Mouse (Mus musculus): ENCODE measurements around the gene Fgfr2. TPM values are rescaled to one million over a fixed set of nuclear protein-coding genes. Genes with fewer than 3 reads are reported as not detected.
"Not testable (repeated sequence)": the region's sequence is repeated elsewhere in the genome, so short reads cannot be mapped to it uniquely, and the experiment has no call there.

The Fgfr2 gene
- polyA plus RNA-seq, 1 experiment from 2014 or later, result 169 TPM

DNA sequence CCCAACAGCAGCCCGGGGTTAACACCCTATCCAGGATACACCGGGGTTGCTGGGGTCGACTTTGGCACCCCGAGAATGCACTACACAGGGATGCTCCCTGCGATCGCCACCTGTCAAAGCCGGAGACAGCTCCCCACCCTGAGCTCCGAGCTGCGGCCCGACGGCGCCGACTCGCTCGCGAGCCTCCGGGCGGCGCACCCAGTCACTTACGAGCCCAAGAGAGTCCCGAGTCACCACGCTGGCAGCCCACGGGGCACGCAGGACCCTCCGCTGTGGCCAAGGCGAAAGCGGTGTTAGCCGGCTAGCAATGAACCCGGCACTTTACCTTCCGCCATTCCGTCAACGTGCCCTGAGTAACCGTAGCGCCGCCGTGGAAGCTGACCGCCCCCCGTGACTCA lies 1713.2 kb downstream of the Fgfr2 start:
- WGBS, result under 1% methylated on average over 38 of the region's 38 CpGs
- ATAC-seq (ENCODE audit: insufficient number of reproducible peaks, insufficient read depth, low FRiP score, low read depth), result peak; percentile 50
- Histone ChIP-seq H3K4me2 (replicated peaks; ENCODE audit: low read depth, low read length) (peak overlapping the region; percentile 61), H3K9ac (replicated peaks; ENCODE audit: low read depth, low read length) (peak overlapping the region; percentile 89), H3K36me3 (ENCODE audit: control insufficient read depth, insufficient read depth, low read length) (no peaks in the 10 kb centered on the region), H3K4me3 (ENCODE audit: low read depth, low read length) (peak overlapping the region; percentile 95), H3K4me1 (ENCODE audit: control insufficient read depth, insufficient read depth, low read length) (peaks cover 9% of the 10 kb centered on the region), H3K27ac (ENCODE audit: low read length) (peak overlapping the region; percentile 35; the same call in 1 of the 2 replicates), H3K9me3 (ENCODE audit: control insufficient read depth, low read depth, low read length) (no peaks in the 10 kb centered on the region), H3K27me3 (ENCODE audit: control insufficient read depth, insufficient read depth, low read length) (no peaks in the 10 kb centered on the region)

DNA sequence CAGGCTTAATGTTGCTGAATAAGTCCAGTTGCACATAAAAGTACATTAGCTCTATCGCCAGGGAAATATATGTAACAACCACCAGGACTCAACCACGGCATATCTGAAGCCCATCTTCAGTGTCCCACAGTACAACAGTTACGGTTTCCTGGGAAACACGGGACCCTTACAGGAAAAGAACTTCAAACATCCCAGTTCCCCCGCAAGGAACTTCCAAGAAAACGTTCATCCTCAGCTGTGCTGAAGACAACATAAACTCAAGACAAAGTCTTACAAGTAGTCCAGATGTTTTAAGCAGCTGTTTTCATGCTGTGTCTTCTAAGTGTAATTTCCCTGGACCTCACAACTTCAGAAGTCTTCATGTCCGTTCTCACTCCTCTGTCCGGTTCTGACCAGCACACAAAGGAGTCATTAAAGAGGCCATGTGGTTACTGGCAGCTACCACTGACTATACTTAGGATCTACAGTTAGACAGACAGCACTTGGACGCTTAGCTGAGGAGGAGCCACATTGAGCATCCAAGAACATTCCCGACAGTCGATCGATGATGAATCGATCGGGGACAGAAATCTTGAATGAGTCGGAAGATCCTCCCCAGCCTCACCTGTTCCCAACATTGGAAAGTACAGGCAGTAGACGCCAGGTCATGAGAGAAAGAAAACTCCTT lies 1713.7 kb downstream of the Fgfr2 start:
- Histone ChIP-seq H3K27me3 (ENCODE audit: control insufficient read depth, insufficient read depth, low read length) (no peaks in the 10 kb centered on the region), H3K4me1 (ENCODE audit: control insufficient read depth, insufficient read depth, low read length) (peaks cover 9% of the 10 kb centered on the region), H3K4me2 (replicated peaks; ENCODE audit: low read depth, low read length) (peak overlapping the region; percentile 61), H3K4me3 (ENCODE audit: low read depth, low read length) (peak overlapping the region; percentile 95), H3K36me3 (ENCODE audit: control insufficient read depth, insufficient read depth, low read length) (no peaks in the 10 kb centered on the region), H3K27ac (ENCODE audit: low read length) (no peak overlapping the region), H3K9me3 (ENCODE audit: control insufficient read depth, low read depth, low read length) (no peaks in the 10 kb centered on the region), H3K9ac (replicated peaks; ENCODE audit: low read depth, low read length) (peak overlapping the region; percentile 89)
- ATAC-seq (ENCODE audit: insufficient number of reproducible peaks, insufficient read depth, low FRiP score, low read depth), result no peak
- 5% methylated on average over 16 of the region's 16 CpGs for WGBS

DNA sequence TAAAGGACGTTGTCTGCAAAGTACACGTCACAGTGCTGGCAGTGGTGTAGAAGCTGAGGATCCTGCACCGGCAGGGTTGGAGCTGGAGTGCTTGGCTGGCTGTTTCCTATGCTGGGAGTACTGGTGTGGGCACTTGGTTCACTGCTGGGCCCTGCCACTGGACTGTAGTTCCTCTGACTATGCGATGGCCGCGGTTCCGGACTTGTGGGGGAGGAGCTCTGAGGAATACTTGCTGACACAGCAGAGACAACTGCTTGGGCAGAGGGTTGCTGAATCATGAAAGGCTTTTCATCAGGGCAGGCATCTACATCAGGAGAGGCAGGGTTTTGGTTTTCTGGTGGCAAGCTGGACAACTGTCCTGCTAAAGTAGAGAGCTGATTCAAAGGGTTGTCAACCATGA lies 1731.4 kb downstream of the Fgfr2 start:
- ATAC-seq (ENCODE audit: insufficient number of reproducible peaks, insufficient read depth, low FRiP score, low read depth); H3K9ac ChIP-seq (replicated peaks; ENCODE audit: low read depth, low read length); H3K27me3 ChIP-seq (ENCODE audit: control insufficient read depth, insufficient read depth, low read length); H3K4me1 ChIP-seq (ENCODE audit: control insufficient read depth, insufficient read depth, low read length); H3K4me3 ChIP-seq (ENCODE audit: low read depth, low read length); H3K9me3 ChIP-seq (ENCODE audit: control insufficient read depth, low read depth, low read length); H3K27ac ChIP-seq (ENCODE audit: low read length); H3K4me2 ChIP-seq (replicated peaks; ENCODE audit: low read depth, low read length): not testable (repeated sequence)
- 95% methylated on average over 6 of the region's 7 CpGs for WGBS
- peaks cover 13% of the 10 kb centered on the region for H3K36me3 ChIP-seq (ENCODE audit: control insufficient read depth, insufficient read depth, low read length)

DNA sequence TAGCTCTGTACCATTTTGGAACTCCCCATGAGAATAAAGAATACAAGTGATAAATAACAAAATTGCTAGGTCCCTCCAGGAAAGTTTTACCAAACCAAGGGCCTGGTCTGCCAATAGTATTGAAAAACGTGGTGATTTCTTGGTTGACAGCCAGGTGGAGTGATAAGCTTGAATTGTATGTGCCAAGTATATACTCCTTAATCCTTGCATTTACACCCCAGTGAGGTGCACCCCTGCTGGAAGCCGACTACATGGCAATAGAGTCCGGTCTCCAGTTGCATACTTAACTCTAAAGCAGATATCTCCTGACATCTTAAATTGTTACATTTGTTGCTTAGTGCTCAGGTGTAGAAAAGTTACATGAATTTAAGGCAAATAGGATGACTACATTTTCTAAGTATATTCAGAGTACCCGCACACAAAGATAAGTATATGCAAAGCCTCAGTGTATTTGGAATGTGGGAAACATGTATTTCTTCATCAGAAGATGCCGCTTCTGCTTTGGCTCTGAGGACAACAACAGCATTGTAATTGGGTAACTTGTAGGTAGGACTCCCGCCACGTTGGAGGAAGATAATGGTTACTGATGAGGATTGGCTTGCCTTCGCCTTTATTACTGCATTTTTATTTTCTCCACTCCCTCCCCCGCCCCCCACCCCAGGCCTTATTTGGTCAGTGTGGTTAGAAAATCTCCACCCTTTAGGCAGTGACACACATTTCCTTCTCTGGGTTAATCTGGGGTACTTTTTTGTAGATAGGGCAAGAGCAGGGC lies 1751.1 kb downstream of the Fgfr2 start:
- 0 out of 2 replicates have a peak overlapping the region, but pooled peaks have one; percentile 95 for H3K27ac ChIP-seq (ENCODE audit: low read length)
- H3K9ac ChIP-seq (replicated peaks; ENCODE audit: low read depth, low read length), result peak overlapping the region; percentile 73
- peak overlapping the region; percentile 58 for H3K4me3 ChIP-seq (ENCODE audit: low read depth, low read length)

DNA sequence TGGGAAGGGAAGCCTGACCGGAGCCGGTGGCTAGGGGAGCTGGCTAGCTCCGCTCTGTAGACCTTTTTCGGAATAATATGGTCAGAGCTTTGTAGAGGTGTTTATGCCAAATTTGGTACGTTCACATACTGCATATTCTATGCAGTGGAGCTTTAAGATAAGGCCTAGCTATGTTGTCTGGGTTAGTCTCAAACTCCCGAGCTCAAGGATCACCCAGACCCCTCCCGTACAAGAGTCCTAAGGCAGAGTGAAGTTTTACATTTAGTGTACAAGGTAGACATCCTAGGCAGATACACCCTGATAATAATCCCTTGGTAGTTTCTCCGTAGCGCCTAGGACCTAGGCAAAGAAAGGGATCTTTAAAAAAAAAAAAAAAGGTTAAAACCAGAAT lies 1751.7 kb downstream of the Fgfr2 start:
- ATAC-seq (ENCODE audit: insufficient number of reproducible peaks, insufficient read depth, low FRiP score, low read depth), result no peak; the same call in 1 of the 2 replicates

More for the DNA sequence above, 1751.1 kb downstream of the Fgfr2 start:
- ATAC-seq (ENCODE audit: insufficient number of reproducible peaks, insufficient read depth, low FRiP score, low read depth), result no peak
- H3K4me1 ChIP-seq (ENCODE audit: control insufficient read depth, insufficient read depth, low read length), result 0 out of 2 replicates have a peak, but pooled peaks cover 3% of the 10 kb centered on the region
- H3K36me3 ChIP-seq (ENCODE audit: control insufficient read depth, insufficient read depth, low read length), result peaks cover 8% of the 10 kb centered on the region; the same call in 1 of the 2 replicates
- no peaks in the 10 kb centered on the region for H3K9me3 ChIP-seq (ENCODE audit: control insufficient read depth, low read depth, low read length)
- peak overlapping the region; percentile 55 for H3K4me2 ChIP-seq (replicated peaks; ENCODE audit: low read depth, low read length)
- 71% methylated on average over 9 of the region's 9 CpGs for WGBS
- H3K27me3 ChIP-seq (ENCODE audit: control insufficient read depth, insufficient read depth, low read length), result no peaks in the 10 kb centered on the region

DNA sequence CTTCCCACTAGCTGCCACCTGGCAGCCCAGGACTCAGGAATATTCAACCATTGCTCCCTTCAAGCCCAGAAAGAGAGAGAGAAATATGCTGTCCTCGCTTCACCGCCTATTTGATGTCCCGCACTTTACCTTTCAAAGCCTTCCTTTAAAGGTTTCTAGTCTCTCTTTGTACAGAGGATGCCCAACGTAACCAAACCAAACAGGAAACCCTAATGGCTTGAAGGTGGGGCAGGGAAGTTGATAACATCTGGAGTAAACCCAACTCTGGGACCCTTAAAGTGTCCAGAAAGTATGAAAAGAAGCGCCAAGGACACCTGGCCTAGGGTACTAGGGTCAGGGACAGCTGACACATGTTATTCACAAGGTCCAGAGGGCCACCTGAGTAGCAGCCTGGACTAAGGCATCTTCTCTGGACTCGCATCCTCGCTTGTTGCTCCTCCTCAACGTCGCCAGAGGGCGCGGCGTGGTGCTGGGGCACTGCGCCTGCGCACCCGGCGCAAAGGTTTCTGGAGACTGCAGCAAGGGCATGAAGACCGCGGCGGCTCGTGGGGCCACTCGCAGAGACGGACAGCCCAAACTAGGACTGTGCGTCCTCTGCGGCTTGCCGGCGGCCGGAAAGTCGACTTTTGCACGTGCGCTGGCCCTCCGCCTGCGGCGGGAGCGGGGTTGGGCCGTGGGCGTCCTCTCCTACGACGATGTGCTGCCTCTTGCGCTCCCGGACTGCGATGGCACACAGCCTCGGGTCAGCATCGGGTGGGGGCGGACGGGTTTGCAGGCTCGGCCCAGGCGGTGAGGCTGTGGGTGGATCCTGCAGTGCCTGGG lies 1752.3 kb downstream of the Fgfr2 start, which contains the start of gene Pstk:
TSS of gene Pstk (plus strand) at position 494 of the 822 bp plus-strand sequence.
- Histone ChIP-seq H3K27me3 (ENCODE audit: control insufficient read depth, insufficient read depth, low read length) (no peaks in the 10 kb centered on the region), H3K4me1 (ENCODE audit: control insufficient read depth, insufficient read depth, low read length) (0 out of 2 replicates have a peak, but pooled peaks cover 3% of the 10 kb centered on the region), H3K36me3 (ENCODE audit: control insufficient read depth, insufficient read depth, low read length) (peaks cover 8% of the 10 kb centered on the region; the same call in 1 of the 2 replicates), H3K4me2 (replicated peaks; ENCODE audit: low read depth, low read length) (peak within 1 kb of the TSS; percentile 55), H3K27ac (ENCODE audit: low read length) (peak within 1 kb of the TSS; percentile 95), H3K4me3 (ENCODE audit: low read depth, low read length) (peak within 1 kb of the TSS; percentile 58), H3K9me3 (ENCODE audit: control insufficient read depth, low read depth, low read length) (no peaks in the 10 kb centered on the region), H3K9ac (replicated peaks; ENCODE audit: low read depth, low read length) (peak within 1 kb of the TSS; percentile 73)
- 4% methylated on average over 47 of the region's 47 CpGs for WGBS
- peak; percentile 94 for ATAC-seq (ENCODE audit: insufficient number of reproducible peaks, insufficient read depth, low FRiP score, low read depth)

More for the DNA sequence above, 1751.7 kb downstream of the Fgfr2 start:
- peak overlapping the region; percentile 58 for H3K4me3 ChIP-seq (ENCODE audit: low read depth, low read length)
- peak overlapping the region; percentile 55 for H3K4me2 ChIP-seq (replicated peaks; ENCODE audit: low read depth, low read length)
- no peaks in the 10 kb centered on the region for H3K9me3 ChIP-seq (ENCODE audit: control insufficient read depth, low read depth, low read length)
- H3K36me3 ChIP-seq (ENCODE audit: control insufficient read depth, insufficient read depth, low read length), result peaks cover 8% of the 10 kb centered on the region; the same call in 1 of the 2 replicates
- peak overlapping the region; percentile 95 for H3K27ac ChIP-seq (ENCODE audit: low read length)
- H3K27me3 ChIP-seq (ENCODE audit: control insufficient read depth, insufficient read depth, low read length), result no peaks in the 10 kb centered on the region
- H3K9ac ChIP-seq (replicated peaks; ENCODE audit: low read depth, low read length), result peak overlapping the region; percentile 73
- 0 out of 2 replicates have a peak, but pooled peaks cover 3% of the 10 kb centered on the region for H3K4me1 ChIP-seq (ENCODE audit: control insufficient read depth, insufficient read depth, low read length)
- WGBS, result 5% methylated on average over 9 of the region's 9 CpGs

DNA sequence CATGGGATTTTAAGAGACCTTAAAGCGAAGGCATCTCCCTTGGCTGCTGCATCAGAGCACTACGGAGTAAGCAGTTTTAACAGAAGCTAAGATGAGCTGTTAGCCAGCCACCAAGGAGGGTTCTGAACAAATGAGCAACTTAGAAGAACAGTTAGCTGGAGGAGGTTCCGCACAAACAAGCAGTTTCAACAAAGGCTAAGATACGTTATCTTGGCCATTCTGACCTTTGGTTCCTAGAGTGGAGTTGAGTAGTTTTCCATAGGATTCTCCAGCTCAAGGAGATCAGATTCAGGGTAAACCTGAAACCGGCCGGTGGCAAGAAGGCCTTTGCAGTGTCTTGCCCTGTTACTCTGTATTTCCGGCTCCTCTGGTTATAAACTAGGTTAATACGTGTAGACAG lies 1759.0 kb downstream of the Fgfr2 start:
- Histone ChIP-seq H3K4me2 (replicated peaks; ENCODE audit: low read depth, low read length) (no peak overlapping the region), H3K27me3 (ENCODE audit: control insufficient read depth, insufficient read depth, low read length) (no peaks in the 10 kb centered on the region), H3K27ac (ENCODE audit: low read length) (no peak overlapping the region; the same call in 1 of the 2 replicates), H3K36me3 (ENCODE audit: control insufficient read depth, insufficient read depth, low read length) (no peaks in the 10 kb centered on the region), H3K4me1 (ENCODE audit: control insufficient read depth, insufficient read depth, low read length) (peaks cover 4% of the 10 kb centered on the region; the same call in 1 of the 2 replicates), H3K4me3 (ENCODE audit: low read depth, low read length) (no peak overlapping the region), H3K9me3 (ENCODE audit: control insufficient read depth, low read depth, low read length) (no peaks in the 10 kb centered on the region), H3K9ac (replicated peaks; ENCODE audit: low read depth, low read length) (no peak overlapping the region)
- WGBS, result 82% methylated on average over 8 of the region's 8 CpGs
- no peak for ATAC-seq (ENCODE audit: insufficient number of reproducible peaks, insufficient read depth, low FRiP score, low read depth)

Measured in stomach, embryonic 14.5 days (tissue).